Mouse (Mus musculus): Measurements from ENCODE around the gene Strip2.

Gene Strip2

DNA sequence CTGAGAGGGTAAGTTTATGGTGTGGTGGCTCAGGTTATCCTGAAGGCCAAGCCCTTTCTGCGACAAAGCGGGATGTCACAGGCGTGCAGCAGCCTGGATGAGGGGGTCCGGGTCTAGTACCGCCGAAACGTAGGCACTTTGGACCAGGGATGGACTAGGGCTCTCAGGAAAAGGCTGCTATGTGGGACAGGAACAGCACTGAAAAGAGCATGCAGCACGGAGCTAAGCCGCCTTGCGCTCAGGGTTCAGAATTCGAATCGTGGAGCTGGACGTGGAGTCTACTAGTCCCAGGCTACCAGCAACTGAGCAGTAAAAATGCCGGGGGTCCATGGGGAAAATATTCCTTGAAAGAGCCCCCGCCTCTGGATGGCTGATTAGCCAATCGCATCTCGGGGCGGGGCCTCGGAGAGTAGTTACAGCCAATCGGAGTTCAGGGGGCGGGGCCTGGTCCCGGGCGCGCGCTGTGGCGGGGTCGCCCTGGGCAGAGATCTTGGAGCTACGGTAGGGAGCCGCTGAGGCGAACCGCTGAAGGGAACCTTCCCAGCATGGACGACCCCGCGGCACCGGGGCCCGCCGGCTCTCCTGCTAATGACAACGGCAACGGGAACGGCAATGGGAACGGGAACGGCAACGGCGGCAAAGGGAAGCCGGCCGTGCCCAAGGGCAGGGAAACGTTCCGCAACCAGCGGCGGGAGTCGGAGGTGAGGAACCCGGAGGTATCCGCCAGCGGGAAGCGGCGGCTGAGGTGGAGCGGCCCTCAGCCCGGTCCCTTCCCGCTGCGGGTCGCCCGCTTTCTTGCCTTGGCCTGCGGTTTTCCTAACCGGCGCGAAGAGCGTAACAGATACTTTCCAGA, at the start of gene Strip2:
Strip2 (plus strand) TSS at position 483 of the 853 bp plus-strand sequence.
- DNase-seq, result peak; percentile 90 to 92

DNA sequence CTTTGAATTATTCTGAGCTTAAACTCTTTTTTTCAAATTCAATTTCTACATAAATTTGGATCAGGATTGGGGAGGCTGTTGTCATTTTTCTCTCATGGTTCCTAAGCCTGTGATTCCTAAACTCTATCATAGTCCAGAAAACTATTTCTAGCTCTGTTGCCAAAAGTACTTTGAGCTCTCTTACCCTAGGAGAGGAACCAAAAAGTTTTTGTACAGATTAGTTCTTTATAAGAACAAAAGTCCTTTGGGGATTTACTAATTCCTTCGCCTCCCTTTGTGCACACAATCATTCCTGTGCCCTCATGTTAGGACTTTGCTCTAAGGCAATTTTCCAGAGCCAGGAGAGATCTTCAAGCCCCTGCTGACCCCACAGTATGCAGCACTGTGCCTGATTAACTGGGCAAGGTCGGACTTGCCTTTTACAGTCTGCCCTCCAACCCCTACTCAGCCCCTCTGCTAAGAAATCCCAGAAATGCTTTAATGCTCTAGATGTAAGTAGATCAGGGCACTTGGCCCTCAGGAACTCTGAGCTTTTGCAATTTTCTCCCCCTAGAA, 48.4 kb upstream of the Strip2 start:
- no peak for DNase-seq

DNA sequence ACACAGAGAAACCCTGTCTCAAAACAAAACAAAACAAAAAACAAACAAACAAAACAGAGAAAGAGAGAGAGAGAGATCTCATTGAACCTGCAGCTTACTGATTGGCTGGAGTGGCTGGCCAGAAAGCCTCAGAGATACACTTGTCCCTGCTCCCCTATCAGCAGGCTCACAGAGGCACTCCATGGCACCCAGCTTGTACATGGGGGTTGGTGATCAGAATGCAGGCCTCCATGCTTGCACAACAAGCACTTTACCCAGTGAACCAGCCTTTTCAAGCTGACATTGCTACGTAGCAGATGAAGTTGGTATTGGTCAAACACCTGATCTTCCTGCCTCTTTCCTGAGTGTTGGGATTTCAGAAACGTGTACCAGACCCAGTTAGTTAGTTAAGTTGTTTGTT, 43.2 kb upstream of the Strip2 start:
- DNase-seq, result no peak

DNA sequence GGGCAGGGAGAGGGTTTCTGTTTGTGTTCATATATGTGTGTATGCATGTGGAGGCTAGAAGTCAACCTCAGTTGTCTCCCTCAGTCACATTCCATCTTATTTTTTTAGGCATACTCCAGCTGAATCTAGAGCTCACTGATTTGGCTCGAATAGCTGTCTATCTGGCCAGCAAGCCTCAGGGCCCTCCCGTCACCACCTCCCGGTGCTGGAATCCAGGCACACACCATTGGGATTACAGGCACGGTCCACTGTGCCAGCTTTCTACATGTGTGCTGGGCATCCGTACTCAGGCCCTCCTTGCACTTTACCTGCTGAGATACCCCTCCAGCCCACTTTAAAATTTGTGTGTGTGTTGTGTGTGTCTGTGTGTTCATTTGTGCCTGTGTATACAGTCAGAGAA, 41.2 kb upstream of the Strip2 start:
- no peak for DNase-seq

DNA sequence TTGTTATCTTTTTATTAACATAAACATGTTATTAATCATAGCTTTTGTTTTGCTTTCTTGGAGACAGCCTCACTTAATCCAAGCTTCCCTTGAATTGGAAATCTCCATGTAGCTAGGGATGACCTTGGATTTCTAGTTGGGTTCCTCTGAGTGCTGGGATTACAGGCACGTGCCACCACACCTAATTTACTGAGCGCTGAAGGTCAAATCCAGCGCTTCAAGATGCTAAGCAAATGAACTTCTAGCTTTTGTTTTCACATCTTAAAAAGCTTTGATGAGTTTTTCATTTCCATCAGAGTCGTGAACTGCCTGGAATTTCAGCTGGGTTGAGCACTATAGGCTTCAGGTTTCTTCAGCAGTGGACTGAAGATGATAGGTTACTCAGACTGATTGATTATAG, 40.0 kb upstream of the Strip2 start:
- DNase-seq, result no peak

DNA sequence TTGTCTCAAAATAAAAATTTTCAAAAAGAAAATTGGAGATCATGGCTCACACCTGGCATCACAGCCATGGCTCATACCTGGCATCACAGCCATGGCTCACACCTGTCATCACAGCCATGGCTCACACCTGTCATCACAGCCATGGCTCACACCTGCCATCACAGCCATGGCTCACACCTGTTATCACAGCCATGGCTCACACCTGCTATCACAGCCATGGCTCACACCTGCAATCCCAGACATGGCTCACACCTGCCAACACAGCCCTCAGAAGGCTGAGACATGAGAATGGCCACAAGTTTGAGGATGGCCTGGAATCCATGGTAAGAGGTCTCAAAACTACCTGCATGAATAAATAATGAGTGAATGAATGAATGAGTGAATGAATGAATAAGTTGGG, 37.2 kb upstream of the Strip2 start:
- DNase-seq, result no peak

DNA sequence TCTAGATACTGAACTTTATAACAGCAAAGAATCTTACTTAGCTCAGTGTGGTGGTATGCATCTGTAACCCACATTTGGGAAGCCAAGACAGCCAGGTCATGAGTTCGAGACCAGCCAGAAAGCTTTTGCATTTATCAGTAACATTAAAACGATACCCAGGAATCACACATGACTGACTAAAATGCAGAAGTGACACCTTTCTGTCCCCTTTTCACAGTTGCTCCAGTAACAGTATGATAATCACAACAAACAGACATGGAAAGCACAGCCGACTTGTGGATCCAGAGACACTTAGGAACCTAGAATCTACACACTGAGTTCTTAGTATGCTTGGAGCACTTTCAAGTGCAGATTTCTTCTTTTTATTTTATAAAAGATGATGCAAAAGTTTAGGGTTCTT, 36.0 kb upstream of the Strip2 start:
- no peak for DNase-seq

DNA sequence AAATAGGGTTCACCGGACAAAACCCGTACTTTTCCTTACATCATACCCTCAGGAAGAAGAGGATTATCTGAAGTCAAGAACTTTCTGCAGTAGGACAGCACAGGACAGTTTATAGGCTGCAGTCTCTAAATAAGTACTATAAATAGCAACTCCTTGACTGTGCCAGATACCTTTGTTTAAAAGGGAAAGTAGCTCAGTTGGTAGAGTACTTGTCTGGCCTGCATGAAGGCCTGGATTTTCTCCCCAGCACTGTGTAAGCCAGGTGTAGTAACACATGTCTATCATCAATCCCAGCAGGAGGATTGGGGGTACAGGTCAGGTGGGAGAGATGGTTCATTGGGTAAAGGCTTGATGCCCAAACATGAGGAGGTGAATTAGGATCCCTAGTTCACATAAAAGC, 34.9 kb upstream of the Strip2 start:
- DNase-seq, result no peak

DNA sequence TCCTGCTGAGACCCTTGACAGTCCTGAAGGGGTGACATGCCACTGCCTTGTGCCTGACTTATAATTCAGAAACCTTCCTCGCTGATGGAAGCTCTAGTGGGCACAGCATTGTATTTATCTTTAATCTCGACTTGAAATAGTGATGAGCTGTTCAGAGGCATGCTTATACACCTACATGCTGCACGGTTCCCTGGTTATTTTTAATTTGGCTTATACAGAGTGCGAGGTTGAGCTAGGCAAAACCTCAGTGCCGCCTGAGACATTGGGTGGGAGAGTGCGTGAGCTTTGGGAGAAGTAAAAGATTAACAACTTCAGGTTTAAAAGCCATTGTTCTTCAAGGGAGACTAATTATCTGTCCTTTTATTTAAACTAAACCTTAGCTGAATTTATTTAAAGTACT, 33.9 kb upstream of the Strip2 start:
- DNase-seq, result no peak

DNA sequence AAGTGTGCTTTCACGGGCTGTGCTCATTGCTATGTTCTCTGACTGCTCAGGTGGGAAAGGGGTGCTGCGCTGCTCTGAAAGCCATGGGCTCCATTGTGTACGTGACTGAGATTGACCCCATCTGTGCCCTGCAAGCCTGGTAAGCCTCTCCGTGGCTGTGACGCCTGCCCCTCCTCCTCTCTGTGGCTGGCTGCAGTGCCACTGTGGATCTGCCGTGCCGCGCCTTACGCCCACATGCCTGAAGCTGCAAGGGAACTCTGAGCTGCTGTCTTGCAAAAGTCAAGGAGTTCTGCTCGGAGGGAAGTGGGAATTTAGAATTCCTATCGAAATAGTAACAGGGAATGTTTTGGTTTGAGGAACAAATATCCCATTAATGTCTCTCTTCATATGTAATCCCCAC, 25.7 kb upstream of the Strip2 start:
- DNase-seq, result no peak

DNA sequence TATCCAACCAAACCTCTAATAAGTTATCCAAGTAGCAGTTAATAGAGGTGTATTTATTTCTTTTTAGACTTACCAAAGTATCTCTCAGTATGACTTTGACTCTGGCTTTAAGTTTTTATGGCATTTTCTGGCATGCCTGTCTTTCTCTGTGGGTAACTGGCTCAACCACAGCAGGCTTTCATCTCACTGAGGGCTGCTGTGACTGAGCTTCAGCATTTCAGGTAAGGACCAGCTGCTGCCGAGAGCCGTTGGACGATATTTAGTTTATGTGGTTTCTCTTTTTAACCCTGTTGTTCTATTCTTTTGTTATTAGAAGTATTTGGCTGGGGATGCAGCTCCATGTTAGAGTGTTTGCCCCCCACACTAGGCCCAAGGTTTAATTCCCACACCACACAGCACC, 19.8 kb upstream of the Strip2 start:
- DNase-seq, result no peak

DNA sequence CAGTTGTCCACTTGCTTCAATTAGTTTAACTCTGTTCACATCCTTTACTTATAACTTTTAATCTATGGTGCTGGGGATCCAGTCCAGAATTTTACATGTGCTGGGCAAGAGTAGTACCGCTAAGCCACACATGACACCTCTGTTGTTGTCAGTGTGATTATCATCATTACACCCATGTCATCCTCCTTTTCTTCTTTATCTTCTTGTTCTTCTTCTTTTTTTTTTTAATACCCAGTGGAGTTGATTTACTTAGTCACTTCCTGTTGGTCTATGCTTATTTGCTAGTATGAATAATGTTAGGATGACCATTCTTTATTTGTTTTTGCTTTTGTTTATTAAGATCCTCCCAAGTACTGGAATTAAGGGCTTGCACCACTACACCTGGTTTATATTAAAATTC, 15.4 kb upstream of the Strip2 start:
- no peak for DNase-seq

DNA sequence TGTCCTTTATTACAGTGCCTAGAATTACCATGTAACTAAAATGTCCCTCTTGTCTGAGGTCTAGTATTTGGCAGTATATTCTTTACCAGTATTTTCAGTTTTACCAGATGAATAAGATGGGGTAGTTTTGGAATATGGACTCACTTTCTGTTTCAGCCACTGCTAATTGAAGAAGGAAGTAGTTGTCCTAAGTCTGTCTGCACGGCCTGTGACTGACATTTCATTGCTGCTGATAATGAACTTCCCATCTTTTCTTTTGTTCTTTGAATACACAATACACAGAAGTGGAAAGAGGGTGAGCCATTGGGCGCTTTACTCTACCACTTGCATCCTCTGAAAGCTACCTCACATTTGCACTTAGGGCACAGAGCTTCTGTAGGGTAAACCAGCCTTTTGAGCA, 14.6 kb upstream of the Strip2 start:
- no peak for DNase-seq

DNA sequence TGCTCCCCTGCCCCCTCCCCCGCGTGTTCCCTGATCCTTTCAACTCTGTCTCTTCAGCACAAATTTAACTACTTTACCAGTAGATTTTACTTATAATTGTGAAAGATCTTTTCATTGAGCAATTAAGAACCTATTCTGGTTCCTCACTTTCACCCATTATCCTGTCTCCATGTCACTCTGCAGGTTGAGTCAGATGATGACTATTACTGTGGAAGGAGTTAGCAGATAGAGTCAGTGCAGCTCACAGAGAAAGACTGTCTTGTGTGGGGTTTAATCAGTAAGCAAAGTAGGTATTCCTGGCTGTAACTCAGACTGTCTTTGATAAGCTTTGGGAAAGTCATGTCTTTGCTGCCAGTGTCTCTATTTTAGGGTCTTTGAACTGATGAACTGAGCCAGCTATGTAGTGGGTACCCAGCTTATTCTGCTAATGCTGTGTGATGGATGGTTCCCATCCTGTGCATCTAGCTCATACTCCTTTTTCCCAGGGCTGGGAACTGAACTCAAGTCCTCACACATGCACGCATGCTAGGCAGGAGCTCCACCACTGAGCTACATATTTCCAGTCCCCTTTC, 13.4 kb upstream of the Strip2 start:
- DNase-seq, result no peak

DNA sequence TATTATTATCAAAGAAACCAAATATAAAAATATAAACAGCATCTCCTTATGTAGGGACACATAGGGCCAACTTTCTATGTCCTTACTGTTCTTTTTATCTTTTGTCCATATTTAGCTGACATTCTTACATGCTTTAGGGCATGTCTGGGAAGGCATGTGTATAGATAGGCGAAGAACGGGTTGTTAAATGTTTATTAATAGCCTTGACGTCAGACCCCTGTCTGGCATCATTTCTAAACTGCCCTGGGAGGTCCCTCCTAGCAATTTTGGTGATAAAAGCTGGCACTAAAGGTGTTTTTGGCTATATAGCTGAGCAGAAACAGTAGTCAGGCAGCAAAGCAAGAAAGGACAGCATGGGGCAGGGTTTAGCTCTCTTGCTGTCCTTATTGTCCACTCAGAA, 12.5 kb upstream of the Strip2 start:
- DNase-seq, result no peak

DNA sequence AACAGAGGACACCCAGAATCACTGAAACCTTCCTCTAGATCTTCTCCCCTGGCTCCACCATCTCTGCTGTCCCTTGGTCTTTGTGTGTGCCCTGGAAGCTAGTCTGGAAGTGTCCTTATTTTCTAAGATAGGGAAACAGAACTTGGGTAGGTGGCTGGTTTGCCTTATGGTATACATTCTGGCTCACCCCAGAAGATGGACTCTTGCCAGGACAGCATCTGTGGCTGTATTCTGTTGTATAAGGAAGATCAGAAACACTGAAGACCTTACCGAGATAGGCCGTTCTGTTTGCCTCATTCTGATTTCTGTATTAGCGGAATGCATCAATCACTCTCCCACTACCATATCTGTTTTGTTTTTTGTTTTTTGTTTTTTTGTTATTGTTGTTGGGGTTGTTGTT, 6.2 kb upstream of the Strip2 start:
- DNase-seq, result no peak

DNA sequence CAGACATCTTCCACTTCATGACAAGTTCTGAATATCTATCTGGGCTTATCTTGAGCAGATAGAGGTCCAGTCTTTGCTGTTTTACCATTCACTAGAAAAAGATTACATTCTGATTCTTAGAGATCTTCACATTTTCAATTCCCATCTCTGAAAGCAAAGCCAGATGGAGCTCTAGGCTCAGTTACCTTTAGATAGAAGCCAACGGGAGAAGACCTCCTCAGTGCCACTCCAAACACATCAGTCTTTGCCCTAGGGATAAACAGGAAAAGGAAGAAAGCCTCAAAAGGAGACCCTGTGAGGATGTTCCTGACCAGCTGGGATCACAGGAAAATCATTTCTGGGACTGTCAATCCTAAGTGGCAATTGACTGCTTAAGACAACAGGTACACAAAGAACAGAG, 3.1 kb upstream of the Strip2 start:
- DNase-seq, result no peak

DNA sequence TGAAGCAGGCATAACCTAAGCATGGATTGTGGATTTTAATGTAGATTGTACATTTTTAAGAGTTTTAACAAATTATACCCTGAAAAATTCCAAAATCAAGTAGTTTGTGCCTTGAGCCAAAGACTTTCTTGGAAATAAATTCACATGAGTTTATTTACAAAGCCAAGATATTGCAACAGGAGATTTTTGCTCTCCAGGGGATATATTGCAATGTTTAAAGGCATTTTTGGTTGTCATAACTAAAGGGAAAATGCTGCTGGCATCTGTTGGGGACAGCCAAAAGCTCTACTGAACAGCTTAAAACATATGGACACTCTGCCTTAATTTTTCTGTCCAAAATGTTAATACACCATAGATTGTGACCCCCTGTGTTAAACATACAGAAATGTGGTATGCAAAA, 2.7 kb upstream of the Strip2 start:
- no peak for DNase-seq

DNA sequence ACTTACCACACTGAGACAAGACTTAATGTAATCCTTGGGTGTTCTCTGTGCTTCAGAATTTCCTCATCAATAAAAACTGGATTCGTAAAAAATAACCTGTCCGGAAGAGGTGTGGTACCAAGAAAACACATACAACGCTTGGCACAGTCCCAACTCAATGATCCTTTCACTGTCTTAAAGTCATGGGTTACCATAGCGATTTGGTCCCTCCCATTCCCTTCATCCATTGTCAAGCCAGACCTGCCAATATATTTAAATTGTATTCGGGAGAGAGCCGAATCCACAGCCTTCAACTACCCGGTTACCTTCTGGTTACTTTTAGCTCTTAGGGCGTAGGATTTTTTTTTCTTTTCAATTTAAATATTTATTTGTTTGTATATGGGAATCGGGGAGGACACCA, 976 bp upstream of the Strip2 start:
- DNase-seq, result no peak

DNA sequence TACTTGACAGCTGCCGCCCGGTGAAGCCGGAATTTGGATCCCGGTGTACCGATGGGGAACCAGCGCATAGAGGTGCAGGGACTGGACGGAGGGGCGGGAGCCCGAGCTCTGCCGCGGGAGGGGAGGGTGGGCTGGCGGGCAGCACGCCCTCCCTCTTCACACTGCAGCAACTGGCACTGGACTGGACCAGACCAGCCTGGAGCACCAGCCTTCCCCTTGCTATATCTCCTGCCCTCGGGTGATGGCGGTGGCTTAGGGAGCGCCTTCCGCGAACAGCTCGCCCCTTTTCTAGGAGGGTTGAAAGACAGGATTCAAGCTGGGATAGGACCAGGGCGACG, 540 bp downstream of the Strip2 start:
- no peak for DNase-seq

DNA sequence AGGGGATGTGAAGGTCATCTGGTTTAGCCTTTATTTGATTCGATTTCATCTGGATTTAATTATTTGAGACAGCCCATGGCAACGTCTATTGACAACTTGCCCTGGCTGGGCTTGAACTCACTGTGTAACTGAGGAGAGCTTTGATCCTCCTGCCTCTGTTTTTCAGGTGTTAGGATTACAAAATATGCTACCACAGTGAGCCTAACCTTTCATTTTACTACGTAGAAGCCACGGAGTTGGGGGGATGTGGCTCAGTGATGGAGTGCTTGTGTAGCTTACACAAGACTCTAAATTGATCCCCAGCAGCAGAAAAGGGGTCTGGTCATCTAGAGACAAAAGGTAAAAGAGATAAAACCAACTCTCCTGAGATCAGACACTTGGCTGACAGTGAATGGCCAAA, 1.1 kb downstream of the Strip2 start:
- DNase-seq, result no peak

DNA sequence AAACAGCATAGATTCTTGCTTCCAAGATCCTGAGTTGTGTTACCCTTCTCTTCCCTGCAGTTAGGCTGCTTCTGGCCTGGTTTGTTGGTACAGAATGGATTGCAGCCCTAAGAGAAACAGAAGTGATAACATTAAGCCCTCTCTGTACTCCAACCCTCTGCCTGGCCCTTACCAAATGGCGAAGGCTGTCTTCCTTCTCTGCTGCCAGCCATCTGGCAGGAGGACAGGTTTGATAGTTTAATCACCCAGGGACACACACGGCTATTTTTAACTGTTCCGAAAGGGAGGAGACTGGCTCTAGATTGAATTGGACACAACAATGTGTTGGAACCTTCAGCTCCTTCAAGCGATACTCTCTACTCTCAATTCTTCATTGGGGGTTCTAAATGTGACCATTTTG, 6.7 kb downstream of the Strip2 start:
- no peak for DNase-seq

DNA sequence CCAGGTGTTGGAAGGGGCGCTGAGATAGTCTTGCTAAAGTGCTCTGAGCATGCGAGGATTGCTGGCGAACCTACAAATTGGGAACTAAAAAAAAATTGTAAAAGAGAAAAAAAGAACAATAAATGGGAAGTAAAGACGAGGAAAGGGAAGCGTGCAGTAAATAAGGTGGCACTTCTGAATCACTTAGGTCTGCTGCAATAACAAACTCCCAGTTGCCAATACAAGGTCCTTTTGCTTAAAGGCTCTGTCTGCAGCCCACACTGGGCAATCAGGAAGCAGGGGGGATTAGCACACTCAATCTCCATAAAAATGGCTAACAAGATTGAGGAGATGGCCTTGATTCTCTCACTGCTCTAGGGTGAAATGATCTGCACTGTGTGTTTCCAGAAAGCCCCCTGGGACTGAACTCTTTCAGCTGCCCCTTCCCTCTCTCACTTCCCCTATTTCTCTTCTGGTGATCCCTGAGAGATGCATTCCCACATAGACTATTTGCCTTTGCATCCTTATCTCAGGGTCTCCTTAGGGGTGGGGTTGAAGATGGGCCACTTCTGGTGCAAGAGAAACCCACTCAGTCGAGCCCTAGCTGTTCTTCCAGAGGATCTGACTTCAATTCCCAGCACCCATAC, 8.9 kb downstream of the Strip2 start:
- no peak for DNase-seq

DNA sequence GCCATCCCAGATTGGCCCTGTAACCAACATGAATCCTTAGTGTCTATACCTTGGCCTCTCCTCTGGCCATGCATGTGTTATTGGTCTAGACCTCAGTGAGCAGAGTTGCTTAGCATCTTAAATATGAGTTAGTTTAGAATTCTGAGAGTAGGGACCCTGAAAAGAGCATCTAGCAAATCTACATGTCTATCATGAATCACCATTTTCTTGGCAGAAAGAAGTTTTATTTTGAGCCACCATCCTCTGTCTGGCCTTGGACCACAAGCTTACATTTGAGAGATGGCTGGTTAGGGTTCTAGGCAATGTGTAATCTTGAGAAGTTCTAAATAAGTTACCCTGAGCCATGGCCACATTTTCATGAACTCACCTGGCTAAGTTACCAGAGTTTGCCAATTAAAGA, 13.3 kb downstream of the Strip2 start:
- no peak for DNase-seq
